Mouse (Mus musculus): ENCODE data around the gene Hs2st1. TPM values are rescaled to one million over a fixed set of nuclear protein-coding genes. Genes with fewer than 3 reads are reported as not detected.

Gene Hs2st1
- polyA plus RNA-seq, 1 experiment: 26.4 TPM

DNA sequence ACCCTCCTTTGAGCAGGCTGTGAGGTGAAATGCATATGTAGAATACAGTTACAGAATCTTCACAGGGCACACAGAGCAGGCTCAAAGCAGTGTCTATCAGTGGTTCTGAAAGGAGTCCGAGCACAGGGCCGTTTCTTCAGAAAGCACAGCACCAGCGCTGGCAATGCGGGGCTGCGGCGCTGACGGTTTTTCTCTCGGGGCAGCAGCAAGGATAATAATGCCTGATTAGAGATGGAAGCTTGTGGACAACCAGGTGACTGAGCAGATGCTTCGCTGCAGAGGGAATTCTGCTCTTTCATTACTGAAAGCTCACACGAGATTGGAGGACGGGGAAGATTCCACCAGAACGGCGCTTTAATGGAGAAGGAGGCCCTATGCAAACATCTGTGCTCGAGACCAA lies 99.1 kb downstream of the Hs2st1 start:
- H3K4me1 ChIP-seq (ENCODE audit: control insufficient read depth, insufficient read depth, low read length): peaks cover 4% of the 10 kb centered on the region; the same call in 1 of the 2 replicates
- H3K27ac ChIP-seq (ENCODE audit: insufficient read depth, low read length): 0 out of 2 replicates have a peak overlapping the region, but pooled peaks have one; percentile 2
- TF ChIP-seq POLR2A (IDR thresholded peaks at IDR 0.05; ENCODE audit: extremely low read depth, insufficient read depth, low read length) (no peak), CTCF (IDR thresholded peaks at IDR 0.05; ENCODE audit: extremely low read depth, insufficient read depth, low read length) (no peak)
- no peak overlapping the region for H3K4me3 ChIP-seq (ENCODE audit: insufficient read depth, low read length)

- TF ChIP-seq CTCF (IDR thresholded peaks at IDR 0.05; ENCODE audit: extremely low read depth, insufficient read depth, low read length): peak; percentile 22; the same call in 1 of the 2 replicates
- TF ChIP-seq POLR2A (IDR thresholded peaks at IDR 0.05; ENCODE audit: extremely low read depth, insufficient read depth, low read length): no peak
- Histone ChIP-seq H3K27ac (ENCODE audit: insufficient read depth, low read length) (no peak overlapping the region), H3K4me3 (ENCODE audit: insufficient read depth, low read length) (no peak overlapping the region), H3K4me1 (ENCODE audit: control insufficient read depth, insufficient read depth, low read length) (peaks cover 3% of the 10 kb centered on the region; the same call in 1 of the 2 replicates)
These were observed 102.5 kb downstream of the Hs2st1 start for GRCm38 (mm10) chr3:144467521-144467920.

- Histone ChIP-seq H3K4me1 (ENCODE audit: control insufficient read depth, insufficient read depth, low read length) (no peaks in the 10 kb centered on the region), H3K27ac (ENCODE audit: insufficient read depth, low read length) (no peak overlapping the region), H3K4me3 (ENCODE audit: insufficient read depth, low read length) (no peak overlapping the region)
- TF ChIP-seq CTCF (IDR thresholded peaks at IDR 0.05; ENCODE audit: extremely low read depth, insufficient read depth, low read length): no peak
- no peak for TF ChIP-seq POLR2A (IDR thresholded peaks at IDR 0.05; ENCODE audit: extremely low read depth, insufficient read depth, low read length)
These were observed 103.8 kb downstream of the Hs2st1 start for GRCm38 (mm10) chr3:144466108-144466678.

DNA sequence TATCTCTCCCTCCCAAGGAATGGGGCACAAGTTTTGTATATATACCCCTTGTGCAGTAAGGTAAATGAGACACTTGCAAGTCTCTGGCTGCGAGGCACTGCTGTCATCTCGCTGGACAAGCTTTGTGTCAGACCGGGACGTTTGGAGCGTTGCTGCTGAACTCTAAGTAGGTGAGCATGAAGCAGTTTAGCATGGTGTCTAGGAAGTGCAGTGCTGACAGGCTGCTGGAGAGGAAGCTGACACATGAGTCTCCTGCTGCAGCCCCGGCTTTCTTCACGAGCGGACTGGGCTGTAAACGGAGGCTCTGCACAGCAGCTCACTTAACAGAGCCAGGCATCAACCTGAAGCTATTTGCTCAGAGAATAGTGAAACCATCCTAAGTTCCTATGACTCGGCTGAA lies 107.3 kb downstream of the Hs2st1 start:
- peaks cover 4% of the 10 kb centered on the region for H3K4me1 ChIP-seq (ENCODE audit: control insufficient read depth, insufficient read depth, low read length)
- no peak for TF ChIP-seq POLR2A (IDR thresholded peaks at IDR 0.05; ENCODE audit: extremely low read depth, insufficient read depth, low read length)
- no peak for TF ChIP-seq CTCF (IDR thresholded peaks at IDR 0.05; ENCODE audit: extremely low read depth, insufficient read depth, low read length)
- H3K27ac ChIP-seq (ENCODE audit: insufficient read depth, low read length): no peak overlapping the region
- H3K4me3 ChIP-seq (ENCODE audit: insufficient read depth, low read length): no peak overlapping the region

DNA sequence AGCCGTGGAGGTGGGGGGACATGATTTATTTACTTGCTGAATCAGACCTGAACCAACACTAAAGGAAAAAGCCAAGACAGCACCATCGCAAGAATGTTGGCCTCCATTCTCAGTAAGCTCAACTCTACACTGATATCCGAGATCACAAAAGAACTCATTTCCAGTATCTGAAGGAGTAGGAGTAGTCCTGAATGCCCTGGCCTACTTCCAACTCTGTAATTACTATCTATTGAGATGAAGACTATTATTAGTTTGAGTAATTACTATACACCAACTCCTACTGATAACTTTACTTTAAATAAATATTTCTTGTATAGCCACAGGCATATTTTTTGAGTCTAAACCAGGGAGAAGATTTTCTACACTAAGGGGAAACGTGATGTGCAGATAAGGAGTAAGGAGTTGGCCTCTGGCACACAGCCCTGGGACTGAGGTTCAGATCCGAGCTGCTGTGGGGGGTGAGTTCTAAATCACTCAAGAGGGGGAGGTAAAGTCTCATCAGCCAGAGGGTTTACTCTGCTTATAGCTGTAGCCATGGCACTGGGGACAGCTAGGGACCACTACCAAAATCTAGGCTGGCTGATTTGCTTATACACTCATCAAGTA lies 109.7 kb downstream of the Hs2st1 start:
- no peak overlapping the region for H3K4me3 ChIP-seq (ENCODE audit: insufficient read depth, low read length)
- TF ChIP-seq CTCF (IDR thresholded peaks at IDR 0.05; ENCODE audit: extremely low read depth, insufficient read depth, low read length) (no peak), POLR2A (IDR thresholded peaks at IDR 0.05; ENCODE audit: extremely low read depth, insufficient read depth, low read length) (no peak)
- H3K4me1 ChIP-seq (ENCODE audit: control insufficient read depth, insufficient read depth, low read length): peaks cover 6% of the 10 kb centered on the region
- H3K27ac ChIP-seq (ENCODE audit: insufficient read depth, low read length): no peak overlapping the region

- Histone ChIP-seq H3K27ac (ENCODE audit: insufficient read depth, low read length) (no peak overlapping the region), H3K4me1 (ENCODE audit: control insufficient read depth, insufficient read depth, low read length) (peaks cover 6% of the 10 kb centered on the region)
- TF ChIP-seq POLR2A (IDR thresholded peaks at IDR 0.05; ENCODE audit: extremely low read depth, insufficient read depth, low read length) (no peak), CTCF (IDR thresholded peaks at IDR 0.05; ENCODE audit: extremely low read depth, insufficient read depth, low read length) (no peak)
These were observed 110.7 kb downstream of the Hs2st1 start for GRCm38 (mm10) chr3:144459285-144459697.

GRCm38 (mm10) chr3:144453701-144454430 lies 116.1 kb downstream of the Hs2st1 start:
- TF ChIP-seq CTCF (IDR thresholded peaks at IDR 0.05; ENCODE audit: extremely low read depth, insufficient read depth, low read length) (peak; percentile 60), POLR2A (IDR thresholded peaks at IDR 0.05; ENCODE audit: extremely low read depth, insufficient read depth, low read length) (no peak)
- H3K27ac ChIP-seq (ENCODE audit: insufficient read depth, low read length): no peak overlapping the region
- peaks cover 3% of the 10 kb centered on the region; the same call in 1 of the 2 replicates for H3K4me1 ChIP-seq (ENCODE audit: control insufficient read depth, insufficient read depth, low read length)
- H3K4me3 ChIP-seq (ENCODE audit: insufficient read depth, low read length): no peak overlapping the region

More at GRCm38 (mm10) chr3:144459285-144459697, 110.7 kb downstream of the Hs2st1 start:
- H3K4me3 ChIP-seq (ENCODE audit: insufficient read depth, low read length): no peak overlapping the region

- TF ChIP-seq POLR2A (IDR thresholded peaks at IDR 0.05; ENCODE audit: extremely low read depth, insufficient read depth, low read length) (no peak), CTCF (IDR thresholded peaks at IDR 0.05; ENCODE audit: extremely low read depth, insufficient read depth, low read length) (no peak)
These were observed 121.0 kb downstream of the Hs2st1 start for GRCm38 (mm10) chr3:144448977-144449376.

DNA sequence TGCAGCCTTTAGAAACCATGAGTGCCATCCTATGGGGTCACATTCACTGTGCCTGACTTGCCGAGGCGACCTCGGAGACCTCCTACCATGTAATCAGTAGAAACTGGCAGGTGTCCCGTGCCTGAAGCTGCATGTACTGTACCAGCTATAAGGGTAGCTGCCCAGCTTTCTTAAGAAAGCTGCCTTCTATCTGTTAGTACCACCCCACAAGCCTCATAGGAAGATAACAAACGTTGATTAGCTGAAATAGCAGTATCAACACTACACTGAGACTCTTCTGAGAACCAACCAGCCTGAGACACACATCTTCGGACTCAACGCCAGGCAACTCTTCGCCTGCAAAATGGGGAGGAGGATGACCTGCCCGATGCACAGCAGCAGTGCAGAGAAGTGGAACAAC lies 122.1 kb downstream of the Hs2st1 start:
- H3K27ac ChIP-seq (ENCODE audit: insufficient read depth, low read length): no peak overlapping the region
- H3K4me3 ChIP-seq (ENCODE audit: insufficient read depth, low read length): no peak overlapping the region
- H3K4me1 ChIP-seq (ENCODE audit: control insufficient read depth, insufficient read depth, low read length): no peaks in the 10 kb centered on the region
- TF ChIP-seq CTCF (IDR thresholded peaks at IDR 0.05; ENCODE audit: extremely low read depth, insufficient read depth, low read length) (no peak), POLR2A (IDR thresholded peaks at IDR 0.05; ENCODE audit: extremely low read depth, insufficient read depth, low read length) (no peak)

More at GRCm38 (mm10) chr3:144448977-144449376, 121.0 kb downstream of the Hs2st1 start:
- Histone ChIP-seq H3K4me1 (ENCODE audit: control insufficient read depth, insufficient read depth, low read length) (no peaks in the 10 kb centered on the region), H3K27ac (ENCODE audit: insufficient read depth, low read length) (no peak overlapping the region), H3K4me3 (ENCODE audit: insufficient read depth, low read length) (no peak overlapping the region)
